Mouse (Mus musculus): Measurements from ENCODE around the gene Lcat. TPM values are rescaled to one million over a fixed set of nuclear protein-coding genes. Genes with fewer than 3 reads are reported as not detected.
"Not testable (repeated sequence)": the region's sequence is repeated elsewhere in the genome, so short reads cannot be mapped to it uniquely, and the experiment has no call there.

Gene Lcat
- 10 to 100 TPM; 20.0 to 21.9 TPM for total RNA-seq (2021)
- long read RNA-seq, experiment 1, transcript Lcat-201 (6 exons, 1,342 nt): major isoform, 8 of 11 reads
- long read RNA-seq, experiment 1, partial matches to known transcripts: 1 of 11 reads
- long read RNA-seq, experiment 1, other reads (novel, unspliced or antisense): 2 of 11 reads
- long read RNA-seq, experiment 2, transcript Lcat-201 (6 exons, 1,342 nt): major isoform, 14 of 18 reads
- long read RNA-seq, experiment 2, partial matches to known transcripts: 3 of 18 reads
- long read RNA-seq, experiment 2, other reads (novel, unspliced or antisense): 1 of 18 reads

- no peak for DNase-seq (ENCODE audit: low spot score in 2 of 2)
- intact Hi-C loops (cut with DNase I): no loop called here
Measured at GRCm38 (mm10) chr8:105943321-105943739, at the start of gene Lcat. Gene Lcat (minus strand): TSS chr8:105943382.

- intact Hi-C loops (cut with DNase I): no loop called here
- no peak for DNase-seq (ENCODE audit: low spot score in 2 of 2)
Measured at GRCm38 (mm10) chr8:105992499-105992898, 49.3 kb upstream of the Lcat start.

- intact Hi-C loops (cut with DNase I): no loop called here
- no peak for DNase-seq (ENCODE audit: low spot score in 2 of 2)
Measured at GRCm38 (mm10) chr8:105991546-105991945, 48.4 kb upstream of the Lcat start.

- peak; percentile 45 to 70 for DNase-seq (ENCODE audit: low spot score in 2 of 2)
- intact Hi-C loops (cut with DNase I): no loop called here
Measured at GRCm38 (mm10) chr8:105990856-105991387, 47.7 kb upstream of the Lcat start, which contains the start of gene Dus2. Gene Dus2 (plus strand): TSS chr8:105991337.

GRCm38 (mm10) chr8:105988546-105988945 is 45.4 kb upstream of the Lcat start:
- no peak for DNase-seq (ENCODE audit: low spot score in 2 of 2)
- intact Hi-C loops (cut with DNase I): no loop called here

GRCm38 (mm10) chr8:105983406-105983805 is 40.2 kb upstream of the Lcat start:
- intact Hi-C loops (cut with DNase I); DNase-seq (ENCODE audit: low spot score in 2 of 2): not testable (repeated sequence)

- DNase-seq (ENCODE audit: low spot score in 2 of 2): no peak
Measured at GRCm38 (mm10) chr8:105981146-105981545, 38.0 kb upstream of the Lcat start.

GRCm38 (mm10) chr8:105979325-105979724 is 36.1 kb upstream of the Lcat start, which contains the start of gene Dpep3:
Gene Dpep3 (minus strand): TSS chr8:105979429.
- DNase-seq (ENCODE audit: low spot score in 2 of 2): no peak
- intact Hi-C loops (cut with DNase I): no loop called here

More at GRCm38 (mm10) chr8:105981146-105981545, 38.0 kb upstream of the Lcat start:
- intact Hi-C loops (cut with DNase I): no loop called here

GRCm38 (mm10) chr8:105975363-105975762 is 32.2 kb upstream of the Lcat start:
- intact Hi-C loops (cut with DNase I): no loop called here
- DNase-seq (ENCODE audit: low spot score in 2 of 2): no peak

- no peak for DNase-seq (ENCODE audit: low spot score in 2 of 2)
- intact Hi-C loops (cut with DNase I): no loop called here
Measured at GRCm38 (mm10) chr8:105971019-105971720, 28.0 kb upstream of the Lcat start.

GRCm38 (mm10) chr8:105969367-105969766 is 26.2 kb upstream of the Lcat start:
- intact Hi-C loops (cut with DNase I): no loop called here
- DNase-seq (ENCODE audit: low spot score in 2 of 2): no peak

GRCm38 (mm10) chr8:105966692-105967311 is 23.6 kb upstream of the Lcat start:
- no peak for DNase-seq (ENCODE audit: low spot score in 2 of 2)
- intact Hi-C loops (cut with DNase I): no loop called here

- intact Hi-C loops (cut with DNase I): no loop called here
- peak in 1 of 2 experiments; percentile 27 for DNase-seq (ENCODE audit: low spot score in 2 of 2)
Measured at GRCm38 (mm10) chr8:105965905-105966341, 22.7 kb upstream of the Lcat start, which contains the start of gene Slc12a4. Gene Slc12a4 (minus strand): TSS chr8:105966097.

- DNase-seq (ENCODE audit: low spot score in 2 of 2): no peak
- intact Hi-C loops (cut with DNase I): no loop called here
Measured at GRCm38 (mm10) chr8:105965266-105965904, 22.2 kb upstream of the Lcat start.

- intact Hi-C loops (cut with DNase I): no loop called here
- no peak for DNase-seq (ENCODE audit: low spot score in 2 of 2)
Measured at GRCm38 (mm10) chr8:105964506-105965265, 21.5 kb upstream of the Lcat start.

GRCm38 (mm10) chr8:105961536-105961935 is 18.4 kb upstream of the Lcat start:
- intact Hi-C loops (cut with DNase I): no loop called here
- no peak for DNase-seq (ENCODE audit: low spot score in 2 of 2)

- intact Hi-C loops (cut with DNase I): no loop called here
- no peak for DNase-seq (ENCODE audit: low spot score in 2 of 2)
Measured at GRCm38 (mm10) chr8:105961101-105961500, 17.9 kb upstream of the Lcat start.

GRCm38 (mm10) chr8:105959350-105959749 is 16.2 kb upstream of the Lcat start:
- intact Hi-C loops (cut with DNase I): no loop called here
- no peak for DNase-seq (ENCODE audit: low spot score in 2 of 2)

- DNase-seq (ENCODE audit: low spot score in 2 of 2): no peak
- intact Hi-C loops (cut with DNase I): no loop called here
Measured at GRCm38 (mm10) chr8:105957813-105958212, 14.6 kb upstream of the Lcat start.
